Mouse (Mus musculus): Measurements from ENCODE around the gene Pfdn5. TPM values are rescaled to one million over a fixed set of nuclear protein-coding genes. Genes with fewer than 3 reads are reported as not detected.

Gene Pfdn5
- 100 to 1,000 TPM; 278 to 289 TPM for total RNA-seq (2021)
- long read RNA-seq, experiment 1, transcript Pfdn5-205 (6 exons, 1,062 nt): major isoform, 63 of 69 reads
- long read RNA-seq, experiment 1, partial matches to known transcripts: 0 of 69 reads
- long read RNA-seq, experiment 1, other reads (novel, unspliced or antisense): 2 of 69 reads
- long read RNA-seq, experiment 2, transcript Pfdn5-205 (6 exons, 1,062 nt): major isoform, 56 of 61 reads
- long read RNA-seq, experiment 2, partial matches to known transcripts: 0 of 61 reads
- long read RNA-seq, experiment 2, other reads (novel, unspliced or antisense): 2 of 61 reads

DNA sequence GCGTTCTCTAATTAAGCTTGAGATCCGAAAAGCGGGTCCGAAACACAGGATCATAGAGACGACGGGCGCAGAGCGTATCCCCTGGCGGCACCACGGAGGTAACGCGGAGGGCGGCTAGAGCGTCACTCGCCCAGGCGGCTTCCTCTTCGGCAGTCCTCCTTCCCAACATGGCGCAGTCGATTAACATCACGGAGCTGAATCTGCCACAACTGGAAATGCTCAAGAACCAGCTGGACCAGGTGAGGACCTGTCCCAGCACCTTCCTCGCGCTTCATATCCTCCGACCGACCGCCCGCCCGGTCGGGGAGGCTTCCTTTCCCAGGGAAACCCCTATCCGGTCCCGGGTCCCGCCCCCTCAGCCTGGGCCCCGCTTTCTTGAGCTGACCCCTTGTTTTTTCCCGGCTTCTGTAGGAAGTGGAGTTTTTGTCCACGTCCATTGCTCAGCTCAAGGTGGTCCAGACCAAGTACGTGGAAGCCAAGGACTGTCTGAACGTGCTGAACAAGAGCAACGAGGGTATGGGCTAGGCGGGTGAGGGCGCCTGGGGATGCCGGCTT lies at the start of gene Pfdn5:
Gene Pfdn5, plus strand, starts transcription at position 95 of the 555 bp plus-strand sequence.
- peak; percentile 82 for DNase-seq

DNA sequence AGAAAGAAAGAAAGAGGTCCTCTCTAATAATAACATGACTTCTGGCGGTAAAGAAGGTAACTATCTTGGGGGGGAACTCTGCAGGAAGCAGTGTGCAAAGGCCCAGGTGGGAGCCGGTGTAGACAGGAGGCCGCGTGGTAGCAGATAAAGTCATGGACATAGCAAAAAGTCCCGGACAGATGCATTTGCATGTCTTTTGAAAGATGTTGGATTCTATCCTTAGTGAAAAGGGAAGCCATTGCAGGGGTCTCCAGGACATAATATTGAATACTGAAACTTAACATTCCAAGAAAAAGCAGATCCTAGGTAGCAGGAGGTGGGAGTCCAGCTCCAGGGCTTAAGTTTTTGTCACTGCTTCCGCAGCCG lies 47.2 kb upstream of the Pfdn5 start:
- DNase-seq: no peak

DNA sequence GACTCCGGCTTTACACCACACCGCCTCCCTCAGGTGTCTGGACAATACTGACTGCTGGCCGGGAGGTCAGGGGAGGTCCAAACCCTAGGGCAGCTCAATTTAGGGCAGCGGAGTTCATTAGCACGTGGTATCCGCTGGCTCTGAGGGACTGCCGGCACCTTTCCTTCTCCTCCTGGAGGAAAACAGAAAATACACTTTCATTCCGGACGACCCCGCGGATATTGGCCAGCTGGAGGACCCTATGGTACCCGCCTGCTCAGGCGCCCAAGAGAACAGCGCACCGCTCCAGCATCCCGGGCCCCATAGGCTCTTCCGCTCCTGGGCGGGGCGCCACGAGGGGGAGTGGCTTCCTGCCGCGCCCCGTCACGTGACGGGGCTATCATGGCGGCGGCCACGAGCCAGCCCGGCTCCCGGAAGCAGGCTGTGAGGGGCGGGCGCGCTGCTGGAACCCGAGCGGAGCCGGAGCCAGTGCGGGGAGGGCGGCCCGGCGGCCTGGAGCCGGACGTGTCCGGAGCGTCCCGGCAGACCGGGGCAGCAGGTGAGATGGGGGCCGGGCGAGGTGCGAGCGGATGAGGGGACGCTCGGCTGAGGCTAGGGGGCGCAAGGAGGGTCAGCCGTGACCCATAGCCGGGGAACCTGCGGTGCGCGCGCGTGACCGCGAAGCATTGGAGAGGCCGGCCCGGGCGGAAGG lies 46.7 kb upstream of the Pfdn5 start, which contains the start of gene Mfsd5:
Gene Mfsd5, plus strand, starts transcription at position 363 of the 691 bp plus-strand sequence.
- peak; percentile 94 for DNase-seq

DNA sequence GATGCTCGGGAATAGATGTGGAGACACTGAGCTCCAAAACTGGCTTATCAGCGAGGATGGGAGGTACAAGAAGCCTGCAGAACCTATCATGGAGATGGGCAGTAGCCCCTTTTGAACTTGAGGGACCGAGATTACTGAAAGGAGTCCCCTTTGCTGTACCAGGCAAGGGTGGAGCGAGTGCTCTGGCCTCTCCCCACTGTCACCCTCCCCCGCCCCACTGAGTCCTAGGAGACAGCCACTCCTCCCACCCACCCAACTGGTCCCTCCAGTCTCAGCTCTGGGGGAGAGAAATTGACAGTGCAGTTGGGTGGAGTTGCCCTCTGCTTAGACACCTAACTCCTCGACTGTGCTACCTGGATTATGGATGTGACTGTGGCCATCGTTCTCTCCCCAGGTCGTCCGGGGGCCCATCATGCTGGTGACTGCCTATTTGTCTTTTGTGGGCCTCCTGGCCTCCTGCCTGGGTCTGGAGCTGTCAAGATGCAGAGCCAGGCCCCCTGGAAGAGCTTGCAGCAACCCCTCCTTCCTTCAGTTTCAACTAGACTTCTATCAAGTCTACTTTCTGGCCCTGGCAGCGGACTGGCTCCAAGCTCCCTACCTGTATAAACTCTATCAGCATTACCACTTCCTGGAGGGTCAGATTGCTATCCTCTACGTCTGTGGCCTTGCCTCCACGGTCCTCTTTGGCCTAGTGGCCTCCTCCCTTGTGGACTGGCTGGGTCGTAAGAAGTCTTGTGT lies 46.0 kb upstream of the Pfdn5 start:
- DNase-seq: no peak

DNA sequence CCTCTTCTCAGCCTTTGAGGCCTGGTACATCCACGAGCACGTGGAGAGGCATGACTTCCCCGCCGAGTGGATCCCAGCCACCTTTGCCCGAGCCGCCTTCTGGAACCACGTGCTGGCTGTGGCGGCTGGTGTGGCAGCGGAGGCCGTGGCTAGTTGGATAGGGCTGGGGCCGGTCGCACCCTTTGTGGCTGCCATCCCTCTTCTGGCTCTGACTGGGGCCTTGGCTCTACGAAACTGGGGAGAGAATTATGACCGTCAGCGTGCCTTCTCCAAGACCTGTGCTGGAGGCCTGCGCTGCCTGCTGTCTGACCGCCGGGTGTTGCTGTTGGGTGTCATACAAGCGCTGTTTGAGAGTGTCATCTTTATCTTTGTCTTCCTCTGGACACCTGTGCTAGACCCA lies 45.3 kb upstream of the Pfdn5 start:
- DNase-seq: no peak

DNA sequence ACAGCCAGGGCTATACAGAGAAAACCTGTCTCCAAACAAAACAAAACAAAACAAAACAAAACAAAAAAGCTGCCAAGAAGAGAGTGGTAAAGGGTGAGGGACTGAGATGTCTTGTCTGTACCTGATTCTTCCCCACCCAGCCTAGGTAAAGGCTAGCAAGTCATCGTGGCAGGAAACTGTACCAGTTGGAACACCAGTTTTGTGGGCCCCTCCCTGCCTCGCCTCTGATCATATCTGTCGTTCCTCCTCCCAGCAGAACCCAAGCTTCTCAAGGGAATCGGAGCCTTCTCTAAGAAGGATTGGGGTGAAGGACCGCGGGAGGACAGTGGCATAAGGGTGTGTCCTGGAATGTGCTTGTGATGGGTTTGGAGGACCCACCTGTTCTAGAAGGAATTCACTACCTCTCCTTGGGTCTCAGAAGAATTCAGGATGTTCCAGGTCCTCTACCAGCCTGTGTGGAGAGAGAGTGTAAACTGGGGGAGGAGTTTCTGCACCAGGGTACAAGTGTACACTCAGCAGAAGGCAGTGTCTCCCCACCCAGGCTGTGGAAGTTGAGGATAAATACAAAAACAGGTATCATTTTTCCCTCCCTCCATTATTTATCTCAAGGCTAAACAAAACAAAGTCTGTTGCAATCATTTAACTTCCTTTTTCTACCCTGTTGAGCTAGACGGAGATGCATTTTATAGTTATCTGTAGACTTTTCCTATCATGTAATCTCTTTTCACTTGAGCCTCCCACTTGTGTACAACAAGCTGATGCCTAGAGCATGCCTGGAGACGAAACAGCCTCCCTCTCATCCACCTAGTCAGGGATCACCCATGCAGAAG lies 43.2 kb upstream of the Pfdn5 start:
- no peak for DNase-seq

DNA sequence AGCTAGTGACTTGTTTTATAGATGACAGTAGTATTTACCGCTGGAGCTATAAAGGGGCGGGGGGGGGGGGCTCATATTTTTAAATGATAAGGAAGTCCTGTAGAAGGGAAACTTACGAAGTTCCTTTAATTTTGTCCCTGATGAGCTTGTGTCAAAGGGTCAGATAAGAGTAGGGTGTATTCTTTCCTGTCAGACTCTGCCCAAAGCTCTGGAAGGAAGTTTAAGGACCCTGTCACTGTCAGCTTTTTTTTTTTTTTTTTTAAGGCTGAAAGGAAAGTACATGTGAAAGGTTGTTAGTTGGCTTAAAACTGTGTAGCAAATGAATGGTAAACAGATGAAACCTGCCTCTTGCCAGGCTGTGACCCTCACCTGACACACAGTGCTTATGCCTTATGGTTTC lies 42.3 kb upstream of the Pfdn5 start:
- no peak for DNase-seq

DNA sequence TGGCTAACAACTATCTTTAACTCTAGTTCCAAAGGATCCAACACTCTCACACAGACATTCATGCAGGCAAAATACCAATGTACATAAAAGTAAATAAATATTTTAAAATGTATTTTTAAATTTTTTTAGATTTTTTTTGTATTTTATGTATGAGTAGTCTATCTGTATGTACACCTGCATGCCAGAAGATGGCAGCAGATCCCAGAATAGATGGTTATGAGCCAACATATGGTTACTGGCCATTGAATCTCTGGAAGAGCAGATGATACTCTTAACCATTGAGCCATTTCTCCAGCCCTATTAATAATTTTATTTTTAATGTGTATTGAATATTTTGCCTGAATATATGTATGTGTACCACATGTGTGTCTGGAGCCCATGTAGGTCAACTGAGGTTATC lies 38.5 kb upstream of the Pfdn5 start:
- no peak for DNase-seq

DNA sequence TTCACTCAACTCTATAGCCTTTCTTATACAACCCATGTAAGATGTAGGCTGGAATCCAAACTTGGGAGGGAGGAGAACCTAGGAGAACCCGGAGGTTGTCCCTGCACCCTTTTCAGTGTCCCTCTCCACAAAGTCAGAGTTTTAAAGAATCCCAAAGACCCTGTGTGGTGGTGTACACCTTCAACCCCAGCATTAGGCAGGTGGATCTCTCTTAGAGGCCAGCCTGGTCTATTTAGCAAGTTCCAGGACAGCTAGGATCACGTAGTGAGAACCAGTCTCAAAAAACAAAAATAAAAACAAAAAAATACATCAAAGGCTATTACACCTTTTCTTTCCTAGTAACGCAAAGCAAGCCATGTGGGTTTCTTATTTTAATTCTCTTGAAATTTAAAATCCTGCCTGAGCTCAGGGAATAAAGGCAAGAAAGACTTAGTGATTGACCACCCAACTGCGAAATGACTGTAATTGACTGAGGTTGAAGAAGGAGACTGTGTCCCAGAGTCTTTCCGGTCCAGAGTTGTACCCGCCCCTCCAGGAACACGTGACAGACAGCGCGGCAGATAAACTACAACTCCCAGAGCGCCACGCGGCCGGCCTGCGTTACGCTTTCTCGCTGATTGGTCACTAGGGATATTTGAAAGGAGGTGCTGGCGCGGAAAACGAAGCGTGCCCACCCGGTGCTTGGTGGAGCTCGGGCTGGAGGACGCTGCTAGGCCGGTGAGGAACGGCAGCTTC lies 30.1 kb upstream of the Pfdn5 start, which contains the start of gene Espl1:
Gene Espl1, plus strand, starts transcription at position 634 of the 735 bp plus-strand sequence.
- DNase-seq: peak; percentile 92

DNA sequence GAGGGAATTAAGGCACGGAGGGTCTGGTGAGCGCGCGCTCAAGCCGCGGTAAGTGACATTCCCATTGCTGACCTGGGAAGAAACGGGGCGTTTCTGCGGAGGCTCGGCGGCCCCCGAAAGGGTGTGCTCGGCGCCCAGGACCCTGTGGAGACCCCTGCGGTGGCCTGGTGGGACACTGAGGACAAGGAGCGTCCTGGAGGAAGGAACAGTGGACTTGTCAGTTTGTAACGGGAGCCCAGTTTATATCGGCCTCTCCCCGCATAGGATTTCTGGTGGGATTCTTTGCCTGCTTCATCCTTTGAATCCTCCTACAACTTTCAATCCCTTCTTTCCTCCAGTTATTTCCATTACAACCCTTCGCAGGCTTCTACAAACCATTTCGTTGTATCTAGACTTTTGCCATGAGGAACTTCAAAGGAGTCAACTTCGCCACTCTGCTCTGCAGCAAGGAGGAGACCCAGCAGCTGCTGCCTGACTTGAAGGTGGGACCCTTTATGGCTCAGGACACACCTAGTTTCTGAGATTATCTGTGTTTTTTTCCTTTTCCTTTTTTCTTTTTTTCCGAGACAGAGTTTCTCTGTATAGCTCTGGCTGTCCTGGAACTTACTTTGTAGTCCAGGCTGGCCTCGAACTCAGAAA lies 29.4 kb upstream of the Pfdn5 start:
- DNase-seq: no peak

DNA sequence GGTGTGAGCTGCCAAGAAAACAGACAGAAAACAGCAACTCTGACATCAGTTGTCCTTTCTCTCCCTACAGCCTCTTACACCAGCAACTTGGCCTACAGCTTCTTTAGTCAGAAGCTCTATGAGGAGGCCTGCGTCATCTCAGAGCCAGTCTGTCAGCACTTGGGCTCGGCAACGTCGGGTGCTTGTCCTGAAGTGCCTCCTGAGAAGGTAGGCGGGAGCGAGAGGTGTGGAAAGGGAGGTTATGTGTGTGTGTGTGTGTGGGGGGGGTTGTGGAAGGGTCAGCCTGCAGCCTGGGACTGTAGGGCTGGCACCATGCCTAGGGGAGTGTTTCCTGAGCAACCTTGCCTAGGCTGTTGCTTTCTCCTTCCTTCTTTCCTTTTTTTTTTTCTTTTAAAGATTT lies 23.4 kb upstream of the Pfdn5 start:
- no peak for DNase-seq

DNA sequence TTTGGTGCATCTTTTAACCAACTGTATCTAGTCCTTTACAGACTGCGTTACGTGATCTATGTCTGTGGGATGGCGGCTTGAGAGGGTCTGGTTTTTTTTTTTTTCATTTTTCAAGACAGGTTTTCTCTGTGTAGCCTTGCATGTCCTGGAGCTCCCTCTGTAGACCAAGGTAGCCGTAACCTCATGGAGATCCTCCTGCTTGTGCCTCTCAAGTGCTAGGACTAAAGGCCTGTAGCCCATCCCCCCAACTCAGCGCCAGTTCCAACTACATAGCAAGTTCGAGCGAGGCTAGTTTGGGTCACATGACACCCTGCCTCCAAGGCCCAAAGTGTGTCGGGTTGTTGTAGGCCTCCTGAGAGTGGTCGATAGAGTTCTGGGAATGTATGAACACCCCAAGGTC lies 17.2 kb upstream of the Pfdn5 start:
- DNase-seq: no peak

DNA sequence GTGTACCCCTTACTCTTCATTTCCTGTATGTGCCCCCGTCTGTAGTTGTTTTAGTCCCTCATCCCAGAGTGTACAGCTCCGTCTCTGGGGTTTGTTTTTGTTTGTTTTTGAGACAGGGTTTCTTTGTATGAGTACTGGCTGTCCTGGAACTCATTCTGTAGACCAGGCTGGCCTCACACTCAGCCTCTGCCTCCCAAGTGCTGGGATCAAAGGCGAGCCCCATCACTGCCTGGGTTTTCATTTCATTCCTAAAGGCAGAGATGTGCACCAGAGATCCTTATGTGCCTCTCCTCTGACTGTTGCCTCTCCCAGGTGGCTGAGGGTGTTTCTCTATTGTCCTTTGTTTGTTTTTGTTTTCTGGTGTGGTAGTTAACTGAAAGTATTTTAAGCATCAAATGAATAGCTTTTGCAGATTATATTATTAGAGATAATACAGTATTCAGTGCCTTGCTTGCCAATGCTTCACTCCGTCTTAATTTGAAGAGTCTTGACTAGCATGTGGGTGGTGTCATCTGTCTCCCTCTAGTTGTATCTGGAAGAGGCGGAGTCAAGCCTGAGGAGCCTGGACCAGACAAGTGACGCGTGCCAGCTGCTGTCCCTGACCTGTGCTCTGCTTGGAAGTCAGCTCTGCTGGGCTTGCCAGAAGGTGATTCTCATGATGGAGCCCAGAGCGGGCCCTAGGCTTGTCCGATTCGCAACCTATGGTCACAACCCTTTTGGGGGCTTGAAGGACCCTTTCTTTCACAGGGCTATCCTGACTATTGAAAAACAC lies 15.7 kb upstream of the Pfdn5 start:
- DNase-seq: no peak

DNA sequence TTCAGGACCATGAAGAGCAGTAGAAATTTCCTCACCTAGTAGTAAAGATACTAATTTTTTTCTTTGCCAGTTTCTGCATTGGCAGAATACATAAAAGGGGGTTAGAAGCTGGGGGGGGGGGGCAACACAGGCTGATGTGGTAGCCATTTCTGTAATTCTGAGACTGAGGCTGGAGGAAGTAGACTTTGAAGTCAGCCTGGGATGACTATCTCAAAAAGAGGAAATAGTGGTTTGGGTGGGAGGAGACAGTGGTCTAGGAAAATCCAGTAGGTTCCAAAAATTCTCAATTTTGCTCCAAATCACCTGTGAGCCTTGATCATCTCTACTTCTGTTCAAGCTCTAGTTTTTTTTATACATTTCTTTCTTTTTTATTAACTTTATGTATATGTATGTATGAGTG lies 14.4 kb upstream of the Pfdn5 start:
- no peak for DNase-seq

DNA sequence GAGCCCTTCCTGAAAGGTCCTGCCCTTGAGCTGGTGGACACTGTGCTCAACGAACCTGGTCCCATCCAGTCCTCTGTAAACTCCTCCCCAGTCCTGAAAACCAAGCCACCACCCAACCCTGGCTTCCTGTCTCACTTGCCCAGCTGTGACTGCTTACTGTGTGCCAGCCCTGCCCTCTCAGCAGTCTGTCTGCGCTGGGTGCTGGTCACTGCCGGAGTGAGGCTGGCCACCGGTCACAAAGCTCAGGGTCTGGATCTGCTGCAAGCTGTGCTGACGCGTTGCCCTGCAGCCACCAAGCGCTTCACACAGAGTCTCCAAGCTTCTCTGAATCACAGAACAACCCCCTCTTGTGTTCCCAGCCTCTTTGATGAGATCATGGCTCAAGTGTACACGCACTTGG lies 10.6 kb upstream of the Pfdn5 start:
- no peak for DNase-seq

DNA sequence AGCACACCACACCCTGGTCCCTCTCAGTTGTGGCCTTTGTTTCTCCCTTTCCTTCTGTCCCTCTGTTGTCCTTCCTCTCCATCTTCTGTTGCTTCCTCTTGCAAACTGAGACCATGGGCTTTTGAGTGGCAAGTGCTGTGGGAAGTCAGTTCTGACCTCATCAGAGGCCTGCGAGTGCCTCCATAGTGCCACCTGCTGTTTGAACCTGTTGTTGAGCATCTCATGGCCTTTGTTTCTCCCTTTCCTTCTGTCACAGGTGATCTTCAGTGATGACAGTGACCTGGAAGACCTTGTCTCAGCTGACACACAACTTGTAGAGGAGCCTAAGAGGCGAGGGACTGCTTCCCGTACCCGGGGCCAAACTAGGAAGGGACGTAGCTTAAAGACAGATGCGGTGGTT lies 9.7 kb upstream of the Pfdn5 start:
- peak; percentile 50 for DNase-seq

DNA sequence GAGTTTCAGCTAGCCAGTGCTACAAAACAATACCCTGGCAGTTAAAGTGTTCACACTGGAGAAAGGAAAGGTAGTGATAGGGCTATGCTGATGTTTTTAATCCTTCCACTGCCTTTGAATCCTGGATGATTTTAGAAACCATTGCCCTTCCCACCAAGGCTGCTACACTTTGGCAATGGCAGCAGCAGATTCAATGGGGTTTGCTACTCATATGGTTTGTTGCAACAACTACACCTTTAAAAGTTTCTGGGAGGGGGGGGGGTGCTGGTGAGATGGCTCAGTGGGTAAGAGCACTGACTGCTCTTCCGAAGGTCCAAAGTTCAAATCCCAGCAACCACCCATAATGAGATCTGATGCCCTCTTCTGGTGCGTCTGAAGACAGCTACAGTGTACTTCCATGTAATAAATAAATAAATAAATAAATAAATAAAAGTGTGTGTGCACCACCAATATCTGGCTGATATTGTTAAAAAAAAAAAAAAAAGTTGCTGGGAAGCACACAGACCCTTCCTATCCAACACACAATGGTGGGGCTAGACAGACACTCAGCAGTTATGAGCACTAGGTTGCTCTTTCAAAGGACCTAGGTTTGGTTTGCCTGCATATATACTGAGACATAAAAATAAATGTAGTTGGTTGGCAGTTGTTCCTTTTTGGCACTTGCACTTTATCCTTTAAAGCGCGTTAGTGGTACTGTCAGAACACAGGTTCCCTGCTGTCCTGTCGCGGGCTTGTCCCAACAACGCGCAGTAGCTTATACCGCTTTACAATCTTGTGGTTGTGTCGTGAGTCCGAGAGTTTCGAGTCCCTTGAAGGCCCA lies 1.1 kb upstream of the Pfdn5 start:
- DNase-seq: no peak

DNA sequence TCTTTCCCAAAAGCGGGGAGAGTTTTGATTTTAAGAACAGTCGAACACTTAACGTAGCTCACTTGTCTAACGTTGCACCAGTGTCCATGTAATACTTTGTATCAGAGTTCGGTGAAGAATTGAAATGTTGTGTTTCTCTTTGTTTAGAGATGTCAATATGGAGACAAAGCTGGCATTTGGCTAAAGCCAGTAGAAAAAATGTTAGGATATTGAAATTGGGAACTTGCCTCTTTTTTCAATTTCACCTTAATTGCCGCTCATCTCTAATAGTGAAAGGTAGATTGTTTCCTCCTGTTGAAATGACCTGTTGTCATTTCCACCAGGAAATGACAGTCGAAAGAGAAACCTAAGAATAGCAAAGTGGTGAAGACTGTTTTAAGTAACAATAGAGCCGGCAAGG lies 976 bp downstream of the Pfdn5 start:
- DNase-seq: no peak

DNA sequence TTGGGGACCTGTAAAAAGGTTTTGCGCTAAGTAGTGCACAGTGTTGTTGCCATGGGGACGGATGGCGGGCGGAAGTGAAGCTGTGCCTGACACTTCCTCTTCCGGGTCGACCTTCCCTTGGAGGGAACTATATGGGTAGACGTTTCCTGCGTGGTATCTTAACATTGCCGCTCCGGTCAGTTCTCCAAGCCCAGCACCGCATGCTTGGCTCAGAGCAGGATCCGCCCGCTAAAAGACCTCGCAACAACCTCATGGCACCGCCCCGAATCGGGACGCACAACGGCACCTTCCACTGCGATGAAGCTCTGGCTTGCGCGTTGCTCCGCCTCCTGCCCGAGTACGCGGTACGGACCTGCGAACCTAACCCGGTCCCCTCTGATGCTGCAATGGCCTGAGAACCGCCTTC lies 5.7 kb downstream of the Pfdn5 start, which contains the start of gene Myg1:
Gene Myg1, plus strand, starts transcription at position 100 of the 406 bp plus-strand sequence.
- DNase-seq: peak; percentile 75

Measured in gastrocnemius, postnatal 10 days (tissue).